Mouse (Mus musculus): Measurements from ENCODE around the gene C2cd4c.

GRCm38 (mm10) chr10:79660298-79660697, 46.5 kb upstream of the C2cd4c start:
- TF ChIP-seq CTCF (IDR thresholded peaks at IDR 0.05; ENCODE audit: low read depth) (peak; percentile 36), EP300 (IDR thresholded peaks at IDR 0.05; ENCODE audit: low read depth) (no peak)
